Mouse (Mus musculus): ENCODE results near the gene Olfr51. TPM values are rescaled to one million over a fixed set of nuclear protein-coding genes. Genes with fewer than 3 reads are reported as not detected.

Olfr51 gene
- polyA plus RNA-seq (2012; rRNA removed) = not detected in 2 replicates

GRCm38 (mm10) chr11:51003296-51003695 lies at the start of gene Olfr51:
Gene Olfr51 (plus strand): TSS chr11:51003596.

GRCm38 (mm10) chr11:50953665-50954064 lies 49.7 kb upstream of the Olfr51 start, which contains the start of gene Prop1:
Gene Prop1 (minus strand): TSS chr11:50953765.

GRCm38 (mm10) chr11:50966230-50966629 lies 37.2 kb upstream of the Olfr51 start, which contains the start of gene Olfr1378:
Gene Olfr1378 (plus strand): TSS chr11:50966530.

GRCm38 (mm10) chr11:50981667-50982066 lies 21.7 kb upstream of the Olfr51 start, which contains the start of gene Olfr1377:
Gene Olfr1377 (plus strand): TSS chr11:50981967.

GRCm38 (mm10) chr11:51013936-51014335 lies 10.5 kb downstream of the Olfr51 start, which contains the start of gene Olfr54:
Gene Olfr54 (plus strand): TSS chr11:51014236.

GRCm38 (mm10) chr11:51047809-51048208 lies 44.4 kb downstream of the Olfr51 start, which contains the start of gene Olfr1375:
Gene Olfr1375 (plus strand): TSS chr11:51048109.

GRCm38 (mm10) chr11:51059151-51059571 lies 55.8 kb downstream of the Olfr51 start, which contains the start of gene Zfp354a:
Gene Zfp354a (plus strand): TSS chr11:51059257.

Other genes starting within 250 kb of the Olfr51 start
- 0.28 and 0.52 TPM in 2 replicates for gene Zfp354c, start 175.9 kb upstream of the Olfr51 start, polyA plus RNA-seq (2012; rRNA removed)
- gene Zfp879, start 162.0 kb upstream of the Olfr51 start, polyA plus RNA-seq (2012; rRNA removed) = 0.03 TPM in 1 of 2 replicates, not detected in the other
- 0.04 TPM in 1 of 2 replicates, not detected in the other for gene Grm6, start 152.9 kb upstream of the Olfr51 start, polyA plus RNA-seq (2012; rRNA removed)
- 0.04 TPM in 1 of 2 replicates, not detected in the other for gene Zfp454, start 115.9 kb upstream of the Olfr51 start, polyA plus RNA-seq (2012; rRNA removed)
- 0.09 TPM in 2 replicates for gene Zfp2, start 87.4 kb upstream of the Olfr51 start, polyA plus RNA-seq (2012; rRNA removed)
- gene Zfp354b, start 72.0 kb upstream of the Olfr51 start, polyA plus RNA-seq (2012; rRNA removed) = not detected in 2 replicates
- gene 4933414I15Rik, start 59.8 kb upstream of the Olfr51 start, polyA plus RNA-seq (2012; rRNA removed) = not detected in 2 replicates
- gene Prop1, start 49.8 kb upstream of the Olfr51 start, polyA plus RNA-seq (2012; rRNA removed) = 0.16 TPM in 1 of 2 replicates, not detected in the other
- gene Olfr1378, start 37.1 kb upstream of the Olfr51 start, polyA plus RNA-seq (2012; rRNA removed) = not detected in 2 replicates
- not detected in 2 replicates for gene Olfr1377, start 21.6 kb upstream of the Olfr51 start, polyA plus RNA-seq (2012; rRNA removed)
- not detected in 2 replicates for gene Olfr54, start 10.6 kb downstream of the Olfr51 start, polyA plus RNA-seq (2012; rRNA removed)
- gene Olfr1375, start 44.5 kb downstream of the Olfr51 start, polyA plus RNA-seq (2012; rRNA removed) = not detected in 2 replicates
- 0.05 and 0.56 TPM in 2 replicates for gene Zfp354a, start 55.7 kb downstream of the Olfr51 start, polyA plus RNA-seq (2012; rRNA removed)
- gene Gm12569, start 216.9 kb downstream of the Olfr51 start, polyA plus RNA-seq (2012; rRNA removed) = not detected in 2 replicates

All from stomach, adult 2 months (tissue).